Mouse (Mus musculus): ENCODE data around the gene Acaa1a.

Gene Acaa1a

DNA sequence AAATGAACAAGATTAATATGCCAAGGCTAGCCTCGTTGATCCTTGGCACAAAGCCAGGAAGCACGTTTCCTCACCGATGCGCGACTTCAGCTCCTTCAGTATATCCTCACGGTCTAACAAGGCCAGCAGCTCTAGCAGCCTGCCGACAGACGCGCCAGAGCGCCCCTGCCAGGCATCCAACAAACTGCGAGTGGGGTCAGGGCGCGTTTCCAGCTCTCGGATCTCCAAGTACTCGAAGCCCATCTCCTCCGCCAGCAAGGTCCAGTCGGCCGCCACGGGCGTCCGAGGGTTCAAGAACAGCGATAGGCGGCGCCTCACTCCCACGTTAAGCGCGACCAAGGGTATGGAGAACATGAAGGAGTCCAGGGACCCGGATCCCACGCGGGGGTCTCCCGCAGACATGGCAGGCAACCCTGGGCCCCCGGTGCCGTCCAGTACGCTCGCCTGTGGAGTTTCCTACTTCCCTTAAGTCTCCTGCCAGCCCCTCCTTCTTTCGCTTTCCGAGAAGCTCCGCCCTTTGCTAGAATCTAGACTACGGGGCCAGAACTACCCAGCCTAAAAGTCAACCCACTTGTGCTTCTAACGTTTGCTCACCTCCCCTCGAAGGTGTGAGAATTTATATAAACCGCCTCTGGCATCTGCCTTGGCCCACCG is at the start of gene Acaa1a:
Gene Acaa1a (plus strand): TSS at position 119 of the 654 bp plus-strand sequence.
- DNase-seq (ENCODE audit: low read depth, low spot score): peak; percentile 74

DNA sequence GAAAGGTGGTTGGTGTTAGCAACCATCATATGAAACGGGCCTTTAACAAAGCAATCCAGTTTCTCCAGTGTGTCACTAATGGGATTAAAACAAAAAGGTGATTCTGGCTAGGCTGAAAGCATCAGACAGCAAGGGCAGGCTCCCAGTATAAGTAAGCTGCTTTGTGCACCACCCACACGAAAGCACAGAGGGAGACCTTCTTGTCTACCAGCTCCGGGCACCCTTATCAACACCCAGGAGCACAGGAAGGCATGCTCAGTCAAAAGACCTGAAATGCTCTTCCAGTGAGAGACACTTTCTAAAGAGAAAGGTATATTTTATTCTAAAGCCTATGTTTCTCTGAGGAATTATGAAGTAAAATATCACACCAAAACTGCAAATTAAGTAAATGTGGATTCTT is 48.7 kb upstream of the Acaa1a start:
- DNase-seq (ENCODE audit: low read depth, low spot score): no peak

- no peak for DNase-seq (ENCODE audit: low read depth, low spot score)
Measured at GRCm38 (mm10) chr9:119297696-119298095, 41.8 kb upstream of the Acaa1a start.

GRCm38 (mm10) chr9:119298563-119298962 is 40.9 kb upstream of the Acaa1a start:
- DNase-seq (ENCODE audit: low read depth, low spot score): no peak

DNA sequence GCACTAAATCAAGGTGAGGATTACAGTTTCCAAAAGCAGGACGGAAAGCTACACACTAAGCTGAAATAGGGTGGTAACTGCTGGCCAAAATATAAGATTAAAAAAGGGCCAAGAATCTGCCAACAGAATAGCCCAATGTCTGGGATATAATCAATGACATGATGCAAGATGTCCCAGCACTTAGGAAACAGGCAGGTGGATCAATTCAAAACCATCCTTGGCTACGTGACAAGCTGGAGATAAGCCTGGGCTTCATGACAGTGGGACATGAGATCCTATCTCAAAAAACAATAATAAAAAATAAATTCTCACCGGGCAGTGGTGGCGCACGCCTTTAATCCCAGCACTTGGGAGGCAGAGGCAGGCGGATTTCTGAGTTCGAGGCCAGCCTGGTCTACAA is 33.6 kb upstream of the Acaa1a start:
- no peak for DNase-seq (ENCODE audit: low read depth, low spot score)

- DNase-seq (ENCODE audit: low read depth, low spot score): no peak
Measured at GRCm38 (mm10) chr9:119309067-119309466, 30.4 kb upstream of the Acaa1a start.

GRCm38 (mm10) chr9:119313096-119313495 is 26.4 kb upstream of the Acaa1a start:
- no peak for DNase-seq (ENCODE audit: low read depth, low spot score)

DNA sequence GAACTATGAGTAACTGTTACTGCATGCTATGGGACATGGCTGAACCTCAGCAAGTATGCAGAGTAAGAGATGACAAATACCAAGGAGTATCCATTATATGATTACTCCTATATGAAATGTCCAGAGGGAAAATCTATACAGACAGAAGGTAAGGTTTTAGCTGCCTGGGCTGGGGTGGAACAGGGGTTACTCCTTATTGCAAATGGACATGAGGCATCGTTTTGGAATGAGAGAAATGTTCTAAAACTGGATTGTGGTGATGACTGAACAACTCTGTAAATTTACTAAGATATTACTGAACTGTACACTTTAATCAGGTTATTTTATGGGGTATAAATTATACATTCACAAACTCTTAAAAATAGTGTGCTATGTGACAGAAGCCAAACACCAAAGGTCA is 20.6 kb upstream of the Acaa1a start:
- no peak for DNase-seq (ENCODE audit: low read depth, low spot score)

DNA sequence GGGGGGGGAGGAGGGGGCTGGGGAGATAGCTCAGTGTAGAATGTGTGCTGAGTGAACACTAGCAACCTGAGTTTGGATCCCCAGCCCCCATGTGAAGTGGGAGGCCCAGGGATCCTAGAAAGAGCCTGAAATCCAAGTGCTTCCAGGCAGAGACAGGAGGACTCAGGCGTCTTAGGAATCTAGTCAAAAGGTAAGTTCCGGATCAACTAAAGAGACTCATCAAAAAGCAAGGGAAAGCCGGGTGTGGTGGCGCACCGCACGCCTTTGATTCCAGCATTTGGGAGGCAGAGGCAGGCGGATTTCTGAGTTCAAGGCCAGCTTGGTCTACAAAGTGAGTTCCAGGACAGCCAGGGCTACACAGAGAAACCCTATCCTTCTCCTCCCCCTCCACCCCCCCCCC is 19.0 kb upstream of the Acaa1a start:
- no peak for DNase-seq (ENCODE audit: low read depth, low spot score)

DNA sequence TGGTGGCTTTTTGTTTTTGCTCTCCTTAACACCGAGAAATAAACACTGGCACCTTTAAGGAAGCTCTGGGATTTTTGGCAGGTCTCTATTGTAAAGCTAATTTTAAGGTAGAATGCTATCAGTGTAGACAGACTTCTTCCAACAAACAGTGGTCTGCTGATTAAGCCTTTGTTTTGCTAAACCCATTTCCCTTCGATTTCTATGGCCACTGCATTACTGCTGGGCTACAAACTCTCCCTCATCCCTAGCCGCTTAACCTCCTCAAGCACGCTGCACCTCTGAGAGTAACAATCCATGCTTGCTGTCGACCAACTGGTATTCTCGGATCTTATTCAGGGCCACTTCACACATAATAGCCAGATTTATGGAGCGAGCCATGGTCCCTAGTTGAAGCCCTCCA is 18.5 kb upstream of the Acaa1a start:
- no peak for DNase-seq (ENCODE audit: low read depth, low spot score)

- no peak for DNase-seq (ENCODE audit: low read depth, low spot score)
Measured at GRCm38 (mm10) chr9:119321392-119322229, 17.9 kb upstream of the Acaa1a start.

GRCm38 (mm10) chr9:119322289-119323259 is 16.9 kb upstream of the Acaa1a start, which contains the start of gene Oxsr1:
TSS of gene Oxsr1 (minus strand) at chr9:119322427.
- DNase-seq (ENCODE audit: low read depth, low spot score): peak; percentile 99

DNA sequence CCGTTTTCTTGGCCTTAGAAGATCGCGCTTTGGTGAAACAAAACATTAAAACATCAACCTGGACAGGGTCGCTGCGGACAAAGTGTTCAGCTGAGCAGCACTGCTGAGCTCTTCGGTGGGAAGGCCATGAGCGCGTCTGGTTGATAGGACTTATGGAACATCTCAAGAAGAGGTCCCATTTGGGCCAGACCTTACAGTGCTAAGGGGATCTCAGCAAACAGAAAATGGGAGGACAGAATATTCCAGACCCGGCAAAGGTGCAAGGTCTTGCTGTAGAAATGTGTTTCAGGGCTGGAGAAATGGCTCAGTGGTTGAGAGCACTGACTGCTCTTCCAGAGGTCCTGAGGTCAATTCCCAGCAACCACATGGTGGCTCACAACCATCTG is 16.2 kb upstream of the Acaa1a start:
- DNase-seq (ENCODE audit: low read depth, low spot score): no peak

DNA sequence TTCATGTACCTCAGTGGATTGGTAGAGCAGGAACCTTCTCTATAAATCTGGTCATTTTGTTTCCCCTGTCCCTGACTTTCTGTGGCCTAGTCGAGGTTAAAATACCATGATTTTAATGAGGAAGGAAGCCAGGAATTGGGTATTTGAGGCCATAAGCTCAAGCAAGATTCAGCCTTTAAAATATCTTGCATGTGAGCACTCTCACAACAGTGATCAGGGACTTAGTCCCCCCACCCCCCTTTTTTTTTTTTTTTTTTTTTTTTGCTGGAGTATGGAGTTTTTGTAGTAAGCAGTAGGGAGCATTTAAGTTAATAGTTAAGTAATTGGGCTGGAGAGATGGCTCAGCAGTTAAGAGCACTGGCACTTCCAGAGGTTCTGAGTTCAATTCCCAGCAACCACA is 15.3 kb upstream of the Acaa1a start:
- no peak for DNase-seq (ENCODE audit: low read depth, low spot score)

GRCm38 (mm10) chr9:119328488-119328887 is 11.0 kb upstream of the Acaa1a start:
- DNase-seq (ENCODE audit: low read depth, low spot score): no peak

GRCm38 (mm10) chr9:119330186-119330963 is 9.1 kb upstream of the Acaa1a start:
- no peak for DNase-seq (ENCODE audit: low read depth, low spot score)

- DNase-seq (ENCODE audit: low read depth, low spot score): no peak
Measured at GRCm38 (mm10) chr9:119334324-119334723, 5.2 kb upstream of the Acaa1a start.

- no peak for DNase-seq (ENCODE audit: low read depth, low spot score)
Measured at GRCm38 (mm10) chr9:119334834-119335233, 4.6 kb upstream of the Acaa1a start.

GRCm38 (mm10) chr9:119335571-119335970 is 3.9 kb upstream of the Acaa1a start:
- no peak for DNase-seq (ENCODE audit: low read depth, low spot score)

GRCm38 (mm10) chr9:119337842-119338241 is 1.6 kb upstream of the Acaa1a start:
- no peak for DNase-seq (ENCODE audit: low read depth, low spot score)

DNA sequence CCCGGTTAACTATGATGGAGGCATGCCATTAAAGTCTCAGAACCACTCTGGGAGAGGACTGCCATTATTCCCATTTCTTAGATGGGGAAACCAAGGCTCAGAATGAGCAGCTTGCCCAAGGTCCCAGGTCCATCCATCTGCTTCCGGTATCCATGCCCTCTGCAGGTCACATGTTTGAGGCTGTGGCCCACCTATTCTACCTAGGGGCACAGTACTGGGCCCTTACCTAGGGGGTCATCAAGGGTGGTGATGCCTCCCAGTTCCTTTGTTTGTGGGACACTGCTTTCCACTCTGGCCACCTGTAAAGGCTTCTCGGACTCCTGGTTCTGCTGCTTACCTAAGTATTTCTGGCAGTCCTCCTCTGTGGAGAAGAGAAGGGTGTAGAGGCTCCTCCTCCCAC is 1.1 kb upstream of the Acaa1a start:
- DNase-seq (ENCODE audit: low read depth, low spot score): no peak
